ENCODE assay signal across 8 mouse cellular contexts in the genomic region with DNA sequence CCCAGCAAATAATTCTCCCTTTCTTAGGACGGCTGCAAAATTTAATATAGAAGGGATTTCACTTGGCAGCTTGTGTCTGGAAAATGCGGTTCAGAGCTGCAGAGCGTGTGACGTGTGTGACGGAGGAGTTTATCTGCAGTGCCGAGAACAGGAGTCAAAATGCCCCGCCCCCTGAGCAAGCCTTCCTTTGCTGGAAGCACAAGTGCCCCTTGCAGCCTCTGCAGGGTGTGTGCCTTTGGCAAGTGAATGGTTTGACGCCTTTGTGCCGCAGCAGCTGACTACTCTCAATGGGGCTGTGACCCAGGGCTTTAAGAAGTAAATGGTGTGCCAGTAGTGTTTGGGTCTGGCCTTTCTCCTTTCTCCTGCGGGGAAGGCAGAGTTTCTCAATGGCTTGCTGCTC.
DNase-seq lines count a peak whose midpoint lies in the region; ATAC-seq lines count a peak whose summit lies in the region.

No protein-coding gene starts in this region.

- H3K27ac ChIP-seq in midbrain, embryonic 14.5 days (replicated peaks; ENCODE audit: low read depth, low read length), result peak overlapping the region; percentile 65

- peaks cover 29% of the 10 kb centered on the region for H3K4me1 ChIP-seq in midbrain, embryonic 14.5 days (ENCODE audit: control insufficient read depth, insufficient read depth, low read length)

- H3K9me3 ChIP-seq in midbrain, embryonic 14.5 days (ENCODE audit: control insufficient read depth, low read length), result no peaks in the 10 kb centered on the region

- H3K4me3 ChIP-seq in midbrain, embryonic 14.5 days (replicated peaks; ENCODE audit: low read depth, low read length), result no peak overlapping the region

- peak; percentile 15 for DNase-seq in adrenal gland, adult 2 months
- DNase-seq in adrenal gland, adult 18-20 months (ENCODE audit: low spot score in 2 of 2), result no peak
- peak; percentile 31 for DNase-seq in adrenal gland, postnatal 14 days
- peak; percentile 26 to 33 for DNase-seq in frontal cortex, postnatal 36 days (ENCODE audit: low spot score in 2 of 2)
- DNase-seq in left cerebral cortex, adult 11 months (ENCODE audit: low spot score), result peak; percentile 7
- DNase-seq in midbrain, embryonic 14.5 days, result peak; percentile 84

- no peaks in the 10 kb centered on the region for H3K36me3 ChIP-seq in midbrain, embryonic 14.5 days (ENCODE audit: control insufficient read depth, insufficient read depth, low read length)

- 6% methylated on average over 10 of the region's 10 CpGs for WGBS in midbrain, embryonic 14.5 days

- no peak overlapping the region for H3K9ac ChIP-seq in midbrain, embryonic 14.5 days (replicated peaks; ENCODE audit: low read length)

- no peaks in the 10 kb centered on the region for H3K27me3 ChIP-seq in midbrain, embryonic 14.5 days (ENCODE audit: control insufficient read depth, insufficient read depth, low read length)

- peak; percentile 73 for ATAC-seq in midbrain, embryonic 14.5 days (ENCODE audit: low FRiP score, low TSS enrichment)
- no peak for ATAC-seq in megakaryocyte progenitor cell, adult 5-6 weeks (replicated peaks; ENCODE audit: poor library complexity)
- ATAC-seq in inflammation-experienced regulatory T-cells, adult 6 months, result no peak

- H3K4me2 ChIP-seq in midbrain, embryonic 14.5 days (ENCODE audit: low read length), result peak overlapping the region; percentile 28

Comparison
In these comparisons a context has a peak if more than half of its experiments do, and no peak if none do; other contexts are left out.
1. DNase-seq: peak in adrenal gland, adult 2 months (single experiment), adrenal gland, postnatal 14 days (single experiment), frontal cortex, postnatal 36 days (2 of 2), left cerebral cortex, adult 11 months (single experiment) and midbrain, embryonic 14.5 days (single experiment); none in adrenal gland, adult 18-20 months (0 of 2).